Mouse (Mus musculus) lung, postnatal 0 days (tissue): ENCODE measurements around the gene Lrp6. TPM values are rescaled to one million over a fixed set of nuclear protein-coding genes. Genes with fewer than 3 reads are reported as not detected.

Experiments used
- ATAC-seq: fragments of 200-750 bp; cut with Nextera tagmentation; 2 replicates; pipeline ENCODE4 v1.8.0; 2017; ENCODE audit warnings: moderate library complexity
- DNase-seq: peaks from one replicate; pipeline ENCODE4 v3.0.0-alpha.2; 2016; ENCODE audit warnings: low spot score
- H3K27ac ChIP-seq: fragments of 300-500 bp; sonication (generic); 2 replicates; pipeline ENCODE4 v1.5.1; 2014; ENCODE audit warnings: antibody characterized with exemption, mild to moderate bottlenecking, low read length, mixed read lengths
- H3K27me3 ChIP-seq: fragments of 300-500 bp; sonication (generic); replicated peaks from 2 replicates; pipeline ENCODE4 v1.6.1; 2014; ENCODE audit warnings: low read length, mixed read lengths; ENCODE audit not compliant: insufficient read depth
- H3K36me3 ChIP-seq: fragments of 300-500 bp; sonication (generic); 2 replicates; pipeline ENCODE4 v1.6.1; 2014; ENCODE audit warnings: low read length, mixed read lengths; ENCODE audit not compliant: insufficient read depth
- H3K4me1 ChIP-seq: fragments of 300-500 bp; sonication (generic); 2 replicates; pipeline ENCODE4 v1.6.1; 2014; ENCODE audit warnings: antibody characterized with exemption, low read depth, low read length, mixed read lengths; ENCODE audit not compliant: insufficient read depth
- H3K4me2 ChIP-seq: fragments of 300-500 bp; sonication (generic); replicated peaks from 2 replicates; pipeline ENCODE4 v1.6.1; 2014; ENCODE audit warnings: low read depth, mild to moderate bottlenecking, low read length, moderate library complexity, mixed read lengths
- H3K4me3 ChIP-seq: fragments of 300-500 bp; sonication (generic); 2 replicates; pipeline ENCODE4 v1.5.1; 2014; ENCODE audit warnings: low read depth, low read length
- H3K9ac ChIP-seq: fragments of 300-500 bp; sonication (generic); replicated peaks from 2 replicates; pipeline ENCODE4 v1.6.1; 2014; ENCODE audit warnings: low read depth, mild to moderate bottlenecking
- H3K9me3 ChIP-seq: fragments of 300-500 bp; sonication (generic); 2 replicates; pipeline ENCODE4 v1.6.1; 2016; ENCODE audit warnings: low read length, mixed read lengths
- CTCF ChIP-seq: IDR thresholded peaks from 2 replicates; pipeline ENCODE4 v1.5.1; 2016; ENCODE audit warnings: antibody characterized with exemption, mild to moderate bottlenecking
- EP300 ChIP-seq: IDR thresholded peaks from 2 replicates; pipeline ENCODE4 v1.6.1; 2016; ENCODE audit warnings: antibody characterized with exemption, mild to moderate bottlenecking, control low read depth
- WGBS: fragments of 180-500 bp; shearing (Covaris S2); extraction: QIAGEN DNeasy Blood & Tissue Kit; methylation state at CpG from one replicate; pipeline ENCODE4 v1.1.7; 2014; 5-methylcytosine and 5-hydroxymethylcytosine counted together
- polyA plus RNA-seq: library from polyadenylated mRNA; unstranded; fragments of >200 nt; fragmentation: Nextera tagmentation; extraction: Ambion mirVana; gene quantifications from 2 replicates; pipeline ENCODE4 v1.2.1, GENCODE M21; 2015

Lrp6 gene
- polyA plus RNA-seq, 1 experiment from 2014 or later = 17.0 TPM

GRCm38 (mm10) chr6:134443925-134444324 lies 122.8 kb downstream of the Lrp6 start:
- H3K4me2 ChIP-seq = no peak overlapping the region
- 0 out of 2 replicates have a peak, but pooled peaks cover 5% of the 10 kb centered on the region for H3K36me3 ChIP-seq
- H3K9me3 ChIP-seq = no peaks in the 10 kb centered on the region
- 0 out of 2 replicates have a peak, but pooled peaks cover 3% of the 10 kb centered on the region for H3K4me1 ChIP-seq
- 27% methylated on average over 5 of the region's 5 CpGs for WGBS
- TF ChIP-seq CTCF = no peak
- peak; percentile 57 for TF ChIP-seq EP300
- DNase-seq (peak; percentile 38), ATAC-seq (peak; percentile 20; the same call in 1 of the 2 replicates)
- H3K9ac ChIP-seq = no peak overlapping the region
- no peak overlapping the region for H3K4me3 ChIP-seq
- H3K27me3 ChIP-seq = no peaks in the 10 kb centered on the region
- H3K27ac ChIP-seq = peak overlapping the region; percentile 51; the same call in 1 of the 2 replicates

- DNase-seq = peak; percentile 83
- H3K4me2 ChIP-seq = no peak overlapping the region
- H3K4me3 ChIP-seq = no peak overlapping the region
- H3K27me3 ChIP-seq = no peaks in the 10 kb centered on the region
- H3K9ac ChIP-seq = no peak overlapping the region
- ATAC-seq = peak; percentile 69
- peak overlapping the region; percentile 51 for H3K27ac ChIP-seq
- 0 out of 2 replicates have a peak, but pooled peaks cover 3% of the 10 kb centered on the region for H3K4me1 ChIP-seq
- TF ChIP-seq CTCF (no peak), EP300 (0 out of 2 replicates have a peak, but pooled peaks have one; percentile 34)
- no peaks in the 10 kb centered on the region for H3K9me3 ChIP-seq
- 0 out of 2 replicates have a peak, but pooled peaks cover 5% of the 10 kb centered on the region for H3K36me3 ChIP-seq
- 40% methylated on average over 9 of the region's 9 CpGs for WGBS
These were observed 123.4 kb downstream of the Lrp6 start for GRCm38 (mm10) chr6:134443198-134443904.

- H3K9me3 ChIP-seq = no peaks in the 10 kb centered on the region
- H3K36me3 ChIP-seq = 0 out of 2 replicates have a peak, but pooled peaks cover 5% of the 10 kb centered on the region
- no peaks in the 10 kb centered on the region for H3K27me3 ChIP-seq
- no peak overlapping the region for H3K27ac ChIP-seq
- 0 out of 2 replicates have a peak, but pooled peaks cover 3% of the 10 kb centered on the region for H3K4me1 ChIP-seq
- no peak overlapping the region for H3K9ac ChIP-seq
- H3K4me3 ChIP-seq = no peak overlapping the region
- TF ChIP-seq CTCF (no peak), EP300 (peak; percentile 42; the same call in 1 of the 2 replicates)
- H3K4me2 ChIP-seq = no peak overlapping the region
- peak; percentile 65 for ATAC-seq
- DNase-seq = peak; percentile 78
- 58% methylated on average over 5 of the region's 5 CpGs for WGBS
These were observed 124.5 kb downstream of the Lrp6 start for GRCm38 (mm10) chr6:134442219-134442618.

GRCm38 (mm10) chr6:134441716-134442115 lies 125.0 kb downstream of the Lrp6 start:
- no peak for ATAC-seq
- WGBS = 90% methylated on average over 3 of the region's 3 CpGs
- Histone ChIP-seq H3K27ac (no peak overlapping the region), H3K36me3 (0 out of 2 replicates have a peak, but pooled peaks cover 5% of the 10 kb centered on the region), H3K9me3 (no peaks in the 10 kb centered on the region), H3K9ac (no peak overlapping the region), H3K4me1 (0 out of 2 replicates have a peak, but pooled peaks cover 3% of the 10 kb centered on the region), H3K4me3 (no peak overlapping the region), H3K27me3 (no peaks in the 10 kb centered on the region), H3K4me2 (no peak overlapping the region)
- TF ChIP-seq EP300 = no peak
- TF ChIP-seq CTCF = no peak
- no peak for DNase-seq

- ATAC-seq (no peak), DNase-seq (no peak)
- 23% methylated on average over 10 of the region's 10 CpGs for WGBS
- no peaks in the 10 kb centered on the region for H3K27me3 ChIP-seq
- 0 out of 2 replicates have a peak, but pooled peaks cover 2% of the 10 kb centered on the region for H3K36me3 ChIP-seq
- H3K9me3 ChIP-seq = no peaks in the 10 kb centered on the region
- no peak overlapping the region for H3K9ac ChIP-seq
- TF ChIP-seq CTCF (no peak), EP300 (no peak)
- no peak overlapping the region for H3K27ac ChIP-seq
- peak overlapping the region; percentile 35; the same call in 1 of the 2 replicates for H3K4me2 ChIP-seq
- H3K4me1 ChIP-seq = 0 out of 2 replicates have a peak, but pooled peaks cover 3% of the 10 kb centered on the region
- H3K4me3 ChIP-seq = no peak overlapping the region
These were observed 126.7 kb downstream of the Lrp6 start for GRCm38 (mm10) chr6:134440023-134440422.

- no peak overlapping the region for H3K9ac ChIP-seq
- WGBS = 20% methylated on average over 23 of the region's 23 CpGs
These were observed 127.3 kb downstream of the Lrp6 start for GRCm38 (mm10) chr6:134439401-134440021.

More at GRCm38 (mm10) chr6:134439401-134440021, 127.3 kb downstream of the Lrp6 start:
- H3K36me3 ChIP-seq = no peaks in the 10 kb centered on the region
- no peak overlapping the region for H3K27ac ChIP-seq
- H3K4me2 ChIP-seq = peak overlapping the region; percentile 35
- 0 out of 2 replicates have a peak, but pooled peaks cover 3% of the 10 kb centered on the region for H3K4me1 ChIP-seq
- no peaks in the 10 kb centered on the region for H3K27me3 ChIP-seq
- ATAC-seq (peak; percentile 36), DNase-seq (peak; percentile 59)
- no peaks in the 10 kb centered on the region for H3K9me3 ChIP-seq
- TF ChIP-seq EP300 = no peak
- no peak for TF ChIP-seq CTCF
- H3K4me3 ChIP-seq = no peak overlapping the region
